Mouse (Mus musculus) Patski (cell line): ENCODE data around the gene Dppa2. TPM values are rescaled to one million over a fixed set of nuclear protein-coding genes. Genes with fewer than 3 reads are reported as not detected.
A peak's percentile ranks its signal among the peaks of the same experiment; 100 is the strongest.
"Not testable (repeated sequence)": the region's sequence is repeated elsewhere in the genome, so short reads cannot be mapped to it uniquely, and the experiment has no call there.

Experiments
- ATAC-seq: fragments of 100-300 bp; one replicate; pipeline ENCODE4 v1.8.0; 2021
- CTCF ChIA-PET: fragments of 350-600 bp; sonication (Branson Sonifier 250); formaldehyde crosslinking; loops from one replicate; lab custom pipeline; 2022; ENCODE audit warnings: inconsistent platforms; lab: Charles Lee
- POLR2A ChIA-PET: fragments of 350-600 bp; sonication (Branson Sonifier 250); formaldehyde crosslinking; loops from one replicate; lab custom pipeline; 2022; ENCODE audit warnings: antibody characterized with exemption, inconsistent platforms; lab: Charles Lee
- DNase-seq: peaks from one replicate; pipeline ENCODE4 v3.0.0-alpha.2; 2011; ENCODE audit warnings: low read depth, low spot score
- H3K27me3 ChIP-seq: fragments of 371-371 bp; one replicate; pipeline ENCODE4 v1.5.1; 2021
- CTCF ChIP-seq: fragments of 100-300 bp; IDR thresholded peaks from one replicate; pipeline ENCODE4 v1.5.1; 2021
- in situ Hi-C: fragments of 300-500 bp; cut with MboI; formaldehyde crosslinking; loops from 3 replicates; pipeline ENCODE4 v1.11.1; 2018; ENCODE audit warnings: low pct_unique_long_range_greater_than_20kb, mixed read lengths
- polyA plus RNA-seq: library from polyadenylated mRNA; unstranded; gene quantifications from one replicate; pipeline ENCODE4 v1.2.3, GENCODE M21; 2021

Dppa2 gene
- polyA plus RNA-seq, 1 experiment from 2014 or later = not detected

- in situ Hi-C loops = no loop called here
- CTCF ChIA-PET = no interaction called here
- H3K27me3 ChIP-seq = no peaks in the 10 kb centered on the region
- ATAC-seq = no peak
- POLR2A ChIA-PET = no interaction called here
- no peak for TF ChIP-seq CTCF
- DNase-seq = no peak
Observed at GRCm38 (mm10) chr16:48299884-48300283, 3.8 kb upstream of the Dppa2 start.

- DNase-seq = no peak
- no peak for ATAC-seq
- ChIA-PET CTCF (interaction anchor here (1.2 kb wide), 1 partner anchor 12 kb away, joined by 3 read pairs; no protein-coding TSS in a partner anchor), POLR2A (interaction anchor here (0.6 to 0.7 kb wide), 2 partner anchors 1645 to 1717 kb away, joined by 4 read pairs; no protein-coding TSS in a partner anchor)
- in situ Hi-C loops = no loop called here
- no peak for TF ChIP-seq CTCF
- H3K27me3 ChIP-seq = no peaks in the 10 kb centered on the region
Observed at GRCm38 (mm10) chr16:48303983-48304382, 275 bp downstream of the Dppa2 start.

GRCm38 (mm10) chr16:48308916-48309315, 5.2 kb downstream of the Dppa2 start:
- in situ Hi-C loops, POLR2A ChIA-PET: not testable (repeated sequence)

GRCm38 (mm10) chr16:48309912-48310630, 6.4 kb downstream of the Dppa2 start:
- no peak for TF ChIP-seq CTCF
- POLR2A ChIA-PET = interaction anchor here (0.7 kb wide), 1 partner anchor 1272 kb away, joined by 3 read pairs; no protein-coding TSS in a partner anchor
- ATAC-seq = no peak
- no peaks in the 10 kb centered on the region for H3K27me3 ChIP-seq
- no peak for DNase-seq
- CTCF ChIA-PET = no interaction called here
- in situ Hi-C loops = no loop called here

More at GRCm38 (mm10) chr16:48308916-48309315, 5.2 kb downstream of the Dppa2 start:
- DNase-seq, CTCF ChIA-PET, ATAC-seq, H3K27me3 ChIP-seq: not testable (repeated sequence)

- DNase-seq = no peak
- no peaks in the 10 kb centered on the region for H3K27me3 ChIP-seq
- TF ChIP-seq CTCF = no peak
- ChIA-PET POLR2A (no interaction called here), CTCF (no interaction called here)
- no peak for ATAC-seq
- in situ Hi-C loops = no loop called here
Observed at GRCm38 (mm10) chr16:48315294-48315693, 11.6 kb downstream of the Dppa2 start.

- POLR2A ChIA-PET = no interaction called here
- DNase-seq (no peak), ATAC-seq (no peak)
- no peaks in the 10 kb centered on the region for H3K27me3 ChIP-seq
- CTCF ChIA-PET = no interaction called here
- in situ Hi-C loops = no loop called here
- no peak for TF ChIP-seq CTCF
Observed at GRCm38 (mm10) chr16:48320781-48321180, 17.1 kb downstream of the Dppa2 start.

GRCm38 (mm10) chr16:48323133-48323532, 19.4 kb downstream of the Dppa2 start:
- no peak for TF ChIP-seq CTCF
- ChIA-PET CTCF (no interaction called here), POLR2A (no interaction called here)
- no peak for ATAC-seq
- DNase-seq = no peak
- in situ Hi-C loops = no loop called here
- no peaks in the 10 kb centered on the region for H3K27me3 ChIP-seq

GRCm38 (mm10) chr16:48323602-48324345, 20.1 kb downstream of the Dppa2 start:
- ATAC-seq = no peak
- ChIA-PET CTCF (no interaction called here), POLR2A (no interaction called here)
- H3K27me3 ChIP-seq = no peaks in the 10 kb centered on the region
- TF ChIP-seq CTCF = no peak
- in situ Hi-C loops = no loop called here
- no peak for DNase-seq

- TF ChIP-seq CTCF = no peak
- ATAC-seq (no peak), DNase-seq (no peak)
- in situ Hi-C loops = no loop called here
- ChIA-PET POLR2A (no interaction called here), CTCF (no interaction called here)
- H3K27me3 ChIP-seq = no peaks in the 10 kb centered on the region
Observed at GRCm38 (mm10) chr16:48326903-48327302, 23.2 kb downstream of the Dppa2 start.

- DNase-seq (no peak), ATAC-seq (no peak)
- ChIA-PET CTCF (no interaction called here), POLR2A (no interaction called here)
- no peaks in the 10 kb centered on the region for H3K27me3 ChIP-seq
- TF ChIP-seq CTCF = peak; percentile 8
- in situ Hi-C loops = no loop called here
Observed at GRCm38 (mm10) chr16:48328420-48328819, 24.7 kb downstream of the Dppa2 start.

- ChIA-PET POLR2A (no interaction called here), CTCF (no interaction called here)
- no peak for ATAC-seq
- no peaks in the 10 kb centered on the region for H3K27me3 ChIP-seq
- DNase-seq = no peak
- TF ChIP-seq CTCF = no peak
- in situ Hi-C loops = no loop called here
Observed at GRCm38 (mm10) chr16:48331822-48332221, 28.1 kb downstream of the Dppa2 start.
